Mouse (Mus musculus): ENCODE results near the gene Scel. TPM values are rescaled to one million over a fixed set of nuclear protein-coding genes. Genes with fewer than 3 reads are reported as not detected.
"Not testable (repeated sequence)": the region's sequence is repeated elsewhere in the genome, so short reads cannot be mapped to it uniquely, and the experiment has no call there.

The Scel gene
- under 1 TPM in 3 of 4 experiments, not detected in 1; 0.15 to 0.52 (median 0.23) TPM for total RNA-seq (2022)

GRCm38 (mm10) chr14:103512802-103513472 is at the start of gene Scel:
Gene Scel, plus strand, starts transcription at chr14:103513342.
- DNase-seq = no peak

- no peak for DNase-seq
Observed at GRCm38 (mm10) chr14:103468691-103469463, 44.3 kb upstream of the Scel start.

- peak; percentile 66 for DNase-seq
Observed at GRCm38 (mm10) chr14:103469464-103470015, 43.6 kb upstream of the Scel start.

- no peak for DNase-seq
Observed at GRCm38 (mm10) chr14:103471074-103471778, 41.9 kb upstream of the Scel start.

GRCm38 (mm10) chr14:103471806-103472553 is 41.2 kb upstream of the Scel start:
- DNase-seq = peak; percentile 57

- DNase-seq = no peak
Observed at GRCm38 (mm10) chr14:103472554-103472905, 40.6 kb upstream of the Scel start.

- no peak for DNase-seq
Observed at GRCm38 (mm10) chr14:103475312-103475711, 37.8 kb upstream of the Scel start.

GRCm38 (mm10) chr14:103476232-103476631 is 36.9 kb upstream of the Scel start:
- DNase-seq = not testable (repeated sequence)

GRCm38 (mm10) chr14:103477281-103477680 is 35.9 kb upstream of the Scel start:
- no peak for DNase-seq

GRCm38 (mm10) chr14:103477959-103478358 is 35.2 kb upstream of the Scel start:
- no peak for DNase-seq

GRCm38 (mm10) chr14:103479446-103479845 is 33.7 kb upstream of the Scel start:
- DNase-seq = no peak

GRCm38 (mm10) chr14:103481514-103481913 is 31.6 kb upstream of the Scel start:
- no peak for DNase-seq

- DNase-seq = no peak
Observed at GRCm38 (mm10) chr14:103485671-103486070, 27.5 kb upstream of the Scel start.

GRCm38 (mm10) chr14:103486974-103487373 is 26.2 kb upstream of the Scel start:
- DNase-seq = no peak

GRCm38 (mm10) chr14:103488659-103489058 is 24.5 kb upstream of the Scel start:
- DNase-seq = no peak

GRCm38 (mm10) chr14:103498199-103498598 is 14.9 kb upstream of the Scel start:
- DNase-seq = no peak

- no peak for DNase-seq
Observed at GRCm38 (mm10) chr14:103498613-103499012, 14.5 kb upstream of the Scel start.

- no peak for DNase-seq
Observed at GRCm38 (mm10) chr14:103499060-103499459, 14.1 kb upstream of the Scel start.

GRCm38 (mm10) chr14:103500309-103500708 is 12.8 kb upstream of the Scel start:
- DNase-seq = no peak

- DNase-seq = no peak
Observed at GRCm38 (mm10) chr14:103500941-103501340, 12.2 kb upstream of the Scel start.

GRCm38 (mm10) chr14:103504514-103504913 is 8.6 kb upstream of the Scel start:
- no peak for DNase-seq

GRCm38 (mm10) chr14:103509544-103509943 is 3.6 kb upstream of the Scel start:
- no peak for DNase-seq
